Comparison of ENCODE assay signal across 16 mouse cellular contexts in genomic region chr3:123493163-123493562, GRCm38 (mm10).
"Had no signal": no experiment of that assay in that cellular context is flagged by ENCODE, and none has a peak within 500 bp of the region (broad histone marks: within the 10 kb centered on the region; RNA-seq: fewer than 3 reads in every experiment).

No protein-coding gene starts in this region.

- H3K4me2 ChIP-seq: neural tube, embryonic 13.5 days; neural tube, embryonic 15.5 days; stomach, embryonic 15.5 days had no signal

- H3K4me1 ChIP-seq: neural tube, embryonic 13.5 days; neural tube, embryonic 15.5 days; stomach, embryonic 15.5 days had no signal

- DNase-seq: retina, postnatal 1 day; right cerebral cortex, adult 18-20 months; right cerebral cortex, postnatal 14 days; right cerebral cortex, postnatal 25 days; right cerebral cortex, postnatal 4 days; spleen, adult 18-20 months; thymus, adult 18-20 months; thymus, adult 2 months; thymus, postnatal 14 days; thymus, postnatal 25 days; thymus, postnatal 36 days; thymus, postnatal 4 days had no signal

- H3K27ac ChIP-seq: neural tube, embryonic 13.5 days; neural tube, embryonic 15.5 days; stomach, embryonic 15.5 days; stomach, postnatal 0 days had no signal

- H3K9ac ChIP-seq: neural tube, embryonic 13.5 days; neural tube, embryonic 15.5 days; stomach, embryonic 15.5 days had no signal

- H3K4me3 ChIP-seq: neural tube, embryonic 13.5 days; neural tube, embryonic 15.5 days; stomach, embryonic 15.5 days had no signal

- H3K27me3 ChIP-seq: neural tube, embryonic 13.5 days; neural tube, embryonic 15.5 days; stomach, embryonic 15.5 days had no signal

- H3K36me3 ChIP-seq: neural tube, embryonic 13.5 days; neural tube, embryonic 15.5 days; stomach, embryonic 15.5 days had no signal

- H3K9me3 ChIP-seq: neural tube, embryonic 13.5 days; neural tube, embryonic 15.5 days; stomach, embryonic 15.5 days had no signal
